Mouse (Mus musculus): Measurements from ENCODE around the gene Ube2s. TPM values are rescaled to one million over a fixed set of nuclear protein-coding genes. Genes with fewer than 3 reads are reported as not detected.

Gene Ube2s
- total RNA-seq, 1 experiment: 499 TPM

GRCm38 (mm10) chr7:4842634-4843131 is 30.3 kb upstream of the Ube2s start:
- Histone ChIP-seq H3K27ac (ENCODE audit: insufficient read depth, low read depth, low read length, poor library complexity, severe bottlenecking) (no peak overlapping the region), H3K4me3 (ENCODE audit: insufficient read depth in 1 of 2, low read depth in 1 of 2, low read length in 2 of 2, poor library complexity in 1 of 2, severe bottlenecking in 1 of 2) (peak overlapping the region; percentile 63 to 75; a peak in 3 of 4 replicates), H3K36me3 (ENCODE audit: control insufficient read depth, insufficient read depth, low read length, poor library complexity, severe bottlenecking) (no peaks in the 10 kb centered on the region), H3K9ac (ENCODE audit: insufficient read depth, low read depth, low read length, poor library complexity, severe bottlenecking) (no peak overlapping the region), H3K4me1 (ENCODE audit: control insufficient read depth in 2 of 2, insufficient read depth in 2 of 2, low read length in 2 of 2, poor library complexity in 1 of 2) (peaks cover 2 to 15% of the 10 kb centered on the region in 2 experiments; a peak in 2 of 4 replicates), H3K9me3 (ENCODE audit: control insufficient read depth, insufficient read depth, low read depth, low read length) (no peaks in the 10 kb centered on the region)
- in situ Hi-C loops (cut with MboI; ENCODE audit: low sequenced_read_pairs in 2 of 2, unreplicated experiment in 2 of 2): no loop called here
- TF ChIP-seq MAFK (IDR thresholded peaks at IDR 0.05; ENCODE audit: insufficient read depth, low read depth, low read length) (no peak), ZNF384 (IDR thresholded peaks at IDR 0.05; ENCODE audit: low read depth, low read length) (no peak), CHD2 (IDR thresholded peaks at IDR 0.05; ENCODE audit: low read depth, low read length) (no peak), ZC3H11A (IDR thresholded peaks at IDR 0.05; ENCODE audit: borderline replicate concordance, low read depth, low read length) (no peak), HCFC1 (IDR thresholded peaks at IDR 0.05; ENCODE audit: borderline replicate concordance, insufficient read depth, low read length) (no peak)
- no peak for DNase-seq (ENCODE audit: low read depth, low spot score)

- H3K9me3 ChIP-seq (ENCODE audit: control insufficient read depth, insufficient read depth, low read depth, low read length): no peaks in the 10 kb centered on the region
- TF ChIP-seq CHD2 (IDR thresholded peaks at IDR 0.05; ENCODE audit: low read depth, low read length): no peak
- TF ChIP-seq ZNF384 (IDR thresholded peaks at IDR 0.05; ENCODE audit: low read depth, low read length): no peak
- TF ChIP-seq ZC3H11A (IDR thresholded peaks at IDR 0.05; ENCODE audit: borderline replicate concordance, low read depth, low read length): no peak
- TF ChIP-seq HCFC1 (IDR thresholded peaks at IDR 0.05; ENCODE audit: borderline replicate concordance, insufficient read depth, low read length): no peak
- TF ChIP-seq MAFK (IDR thresholded peaks at IDR 0.05; ENCODE audit: insufficient read depth, low read depth, low read length): no peak
- H3K9ac ChIP-seq (ENCODE audit: insufficient read depth, low read depth, low read length, poor library complexity, severe bottlenecking): no peak overlapping the region
- in situ Hi-C loops (cut with MboI; ENCODE audit: low sequenced_read_pairs in 2 of 2, unreplicated experiment in 2 of 2): no loop called here
- H3K36me3 ChIP-seq (ENCODE audit: control insufficient read depth, insufficient read depth, low read length, poor library complexity, severe bottlenecking): no peaks in the 10 kb centered on the region
- no peak for DNase-seq (ENCODE audit: low read depth, low spot score)
- no peak overlapping the region for H3K4me3 ChIP-seq (ENCODE audit: insufficient read depth in 1 of 2, low read depth in 1 of 2, low read length in 2 of 2, poor library complexity in 1 of 2, severe bottlenecking in 1 of 2)
- no peak overlapping the region for H3K27ac ChIP-seq (ENCODE audit: insufficient read depth, low read depth, low read length, poor library complexity, severe bottlenecking)
- peaks cover 2 to 16% of the 10 kb centered on the region in 2 experiments; a peak in 2 of 4 replicates for H3K4me1 ChIP-seq (ENCODE audit: control insufficient read depth in 2 of 2, insufficient read depth in 2 of 2, low read length in 2 of 2, poor library complexity in 1 of 2)
Observed at GRCm38 (mm10) chr7:4842077-4842476, 29.7 kb upstream of the Ube2s start.

- Histone ChIP-seq H3K36me3 (ENCODE audit: control insufficient read depth, insufficient read depth, low read length, poor library complexity, severe bottlenecking) (no peaks in the 10 kb centered on the region), H3K4me3 (ENCODE audit: insufficient read depth in 1 of 2, low read depth in 1 of 2, low read length in 2 of 2, poor library complexity in 1 of 2, severe bottlenecking in 1 of 2) (no peak overlapping the region), H3K9ac (ENCODE audit: insufficient read depth, low read depth, low read length, poor library complexity, severe bottlenecking) (no peak overlapping the region), H3K27ac (ENCODE audit: insufficient read depth, low read depth, low read length, poor library complexity, severe bottlenecking) (no peak overlapping the region), H3K9me3 (ENCODE audit: control insufficient read depth, insufficient read depth, low read depth, low read length) (no peaks in the 10 kb centered on the region), H3K4me1 (ENCODE audit: control insufficient read depth in 2 of 2, insufficient read depth in 2 of 2, low read length in 2 of 2, poor library complexity in 1 of 2) (peaks cover 2 to 9% of the 10 kb centered on the region in 2 experiments; a peak in 2 of 4 replicates)
- no peak for TF ChIP-seq HCFC1 (IDR thresholded peaks at IDR 0.05; ENCODE audit: borderline replicate concordance, insufficient read depth, low read length)
- no peak for TF ChIP-seq MAFK (IDR thresholded peaks at IDR 0.05; ENCODE audit: insufficient read depth, low read depth, low read length)
- TF ChIP-seq ZNF384 (IDR thresholded peaks at IDR 0.05; ENCODE audit: low read depth, low read length): no peak
- TF ChIP-seq ZC3H11A (IDR thresholded peaks at IDR 0.05; ENCODE audit: borderline replicate concordance, low read depth, low read length): no peak
- no peak for TF ChIP-seq CHD2 (IDR thresholded peaks at IDR 0.05; ENCODE audit: low read depth, low read length)
- no peak for DNase-seq (ENCODE audit: low read depth, low spot score)
- in situ Hi-C loops (cut with MboI; ENCODE audit: low sequenced_read_pairs in 2 of 2, unreplicated experiment in 2 of 2): no loop called here
Observed at GRCm38 (mm10) chr7:4837639-4838038, 25.2 kb upstream of the Ube2s start.

GRCm38 (mm10) chr7:4836351-4836792 is 24.0 kb upstream of the Ube2s start:
- no peaks in the 10 kb centered on the region for H3K9me3 ChIP-seq (ENCODE audit: control insufficient read depth, insufficient read depth, low read depth, low read length)
- peak overlapping the region; percentile 59 to 67 for H3K4me3 ChIP-seq (ENCODE audit: insufficient read depth in 1 of 2, low read depth in 1 of 2, low read length in 2 of 2, poor library complexity in 1 of 2, severe bottlenecking in 1 of 2)
- no peak overlapping the region for H3K27ac ChIP-seq (ENCODE audit: insufficient read depth, low read depth, low read length, poor library complexity, severe bottlenecking)
- in situ Hi-C loops (cut with MboI; ENCODE audit: low sequenced_read_pairs in 2 of 2, unreplicated experiment in 2 of 2): no loop called here
- DNase-seq (ENCODE audit: low read depth, low spot score): peak; percentile 47
- H3K36me3 ChIP-seq (ENCODE audit: control insufficient read depth, insufficient read depth, low read length, poor library complexity, severe bottlenecking): no peaks in the 10 kb centered on the region
- H3K9ac ChIP-seq (ENCODE audit: insufficient read depth, low read depth, low read length, poor library complexity, severe bottlenecking): peak overlapping the region; percentile 70
- peaks cover 0 to 2% of the 10 kb centered on the region in 2 experiments; a peak in 2 of 4 replicates for H3K4me1 ChIP-seq (ENCODE audit: control insufficient read depth in 2 of 2, insufficient read depth in 2 of 2, low read length in 2 of 2, poor library complexity in 1 of 2)
- TF ChIP-seq ZNF384 (IDR thresholded peaks at IDR 0.05; ENCODE audit: low read depth, low read length) (no peak), MAFK (IDR thresholded peaks at IDR 0.05; ENCODE audit: insufficient read depth, low read depth, low read length) (no peak), CHD2 (IDR thresholded peaks at IDR 0.05; ENCODE audit: low read depth, low read length) (no peak), ZC3H11A (IDR thresholded peaks at IDR 0.05; ENCODE audit: borderline replicate concordance, low read depth, low read length) (no peak), HCFC1 (IDR thresholded peaks at IDR 0.05; ENCODE audit: borderline replicate concordance, insufficient read depth, low read length) (0 out of 2 replicates have a peak, but pooled peaks have one; percentile 49)
